Mouse (Mus musculus): Measurements from ENCODE around the gene 4930522L14Rik.
"Not testable (repeated sequence)": the region's sequence is repeated elsewhere in the genome, so short reads cannot be mapped to it uniquely, and the experiment has no call there.

4930522L14Rik gene

GRCm38 (mm10) chr5:109751391-109752071, at the start of gene 4930522L14Rik:
Gene 4930522L14Rik, minus strand, starts transcription at chr5:109751886.
- not testable (repeated sequence) for DNase-seq (ENCODE audit: low read depth, low spot score)

- not testable (repeated sequence) for DNase-seq (ENCODE audit: low read depth, low spot score)
Measured at GRCm38 (mm10) chr5:109801466-109801865, 49.8 kb upstream of the 4930522L14Rik start.

- DNase-seq (ENCODE audit: low read depth, low spot score) = not testable (repeated sequence)
Measured at GRCm38 (mm10) chr5:109799948-109800347, 48.3 kb upstream of the 4930522L14Rik start.

GRCm38 (mm10) chr5:109797017-109797416, 45.3 kb upstream of the 4930522L14Rik start:
- DNase-seq (ENCODE audit: low read depth, low spot score) = not testable (repeated sequence)

GRCm38 (mm10) chr5:109795967-109796652, 44.4 kb upstream of the 4930522L14Rik start:
- DNase-seq (ENCODE audit: low read depth, low spot score) = not testable (repeated sequence)

- DNase-seq (ENCODE audit: low read depth, low spot score) = not testable (repeated sequence)
Measured at GRCm38 (mm10) chr5:109752073-109752780, 541 bp upstream of the 4930522L14Rik start.

GRCm38 (mm10) chr5:109745081-109745480, 6.6 kb downstream of the 4930522L14Rik start:
- not testable (repeated sequence) for DNase-seq (ENCODE audit: low read depth, low spot score)

- DNase-seq (ENCODE audit: low read depth, low spot score) = not testable (repeated sequence)
Measured at GRCm38 (mm10) chr5:109717341-109717740, 34.3 kb downstream of the 4930522L14Rik start.

- DNase-seq (ENCODE audit: low read depth, low spot score) = not testable (repeated sequence)
Measured at GRCm38 (mm10) chr5:109691205-109691965, 60.3 kb downstream of the 4930522L14Rik start.

GRCm38 (mm10) chr5:109690537-109691201, 61.0 kb downstream of the 4930522L14Rik start, which contains the start of gene 5430403G16Rik:
Gene 5430403G16Rik, minus strand, starts transcription at chr5:109691041.
- peak; percentile 52 for DNase-seq (ENCODE audit: low read depth, low spot score)
